Mouse (Mus musculus): Measurements from ENCODE around the gene Stat1.

- TF ChIP-seq EP300 (IDR thresholded peaks at IDR 0.05; ENCODE audit: low read depth) (no peak), CTCF (IDR thresholded peaks at IDR 0.05; ENCODE audit: low read depth) (no peak)
These were observed 30.6 kb upstream of the Stat1 start for GRCm38 (mm10) chr1:52088634-52089033.
